In the genomic region with DNA sequence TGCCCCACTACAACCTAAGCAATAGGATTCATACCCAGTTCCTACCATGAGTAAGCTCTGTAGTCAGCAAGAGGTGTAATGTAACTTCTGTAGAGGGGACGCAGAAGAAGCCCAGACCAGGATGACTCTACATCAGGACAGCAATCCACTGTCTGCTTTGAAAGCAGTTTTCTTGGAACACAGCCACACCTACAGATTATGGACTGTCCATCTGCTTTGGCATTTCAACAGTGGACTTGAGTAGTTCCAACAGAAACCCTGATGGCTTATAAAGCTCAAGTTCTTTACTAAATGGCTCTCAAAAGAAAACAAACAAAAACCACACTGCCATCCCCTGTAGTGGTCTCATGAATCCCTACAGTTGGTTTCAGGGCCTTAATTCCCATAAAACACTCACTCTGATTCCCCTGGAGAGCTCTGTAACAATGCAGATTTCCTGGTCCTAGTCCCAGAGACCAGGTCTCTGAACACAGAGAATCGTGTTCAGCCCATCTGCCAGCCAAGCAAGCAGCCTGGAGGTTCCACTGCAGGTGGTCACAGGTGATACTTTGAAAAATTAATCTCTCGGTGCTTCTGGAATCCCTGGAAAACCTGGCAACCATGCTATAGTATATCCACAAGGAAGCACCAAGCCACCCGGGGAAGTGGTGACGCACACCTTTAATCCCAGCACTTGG, we compare ENCODE assay signal across 29 mouse cellular contexts. TPM values are rescaled to one million over a fixed set of nuclear protein-coding genes. Genes with fewer than 3 reads are reported as not detected.
DNase-seq lines count a peak whose midpoint lies in the region; ATAC-seq and TF ChIP-seq lines count a peak whose summit lies in the region.
"Had no signal": no experiment of that assay in that cellular context is flagged by ENCODE, and none has a peak within 500 bp of the region (broad histone marks: within the 10 kb centered on the region; RNA-seq: fewer than 3 reads in every experiment).

No protein-coding gene starts in this region.

- H3K27me3 ChIP-seq in midbrain, postnatal 0 days (ENCODE audit: insufficient read depth, low read length) = no peaks in the 10 kb centered on the region
- H3K27me3 ChIP-seq in midbrain, embryonic 10.5 days (ENCODE audit: low read depth, poor library complexity, severe bottlenecking) = no peaks in the 10 kb centered on the region
- H3K27me3 ChIP-seq: embryonic facial prominence, embryonic 15.5 days; forebrain, embryonic 13.5 days; heart, embryonic 13.5 days; hindbrain, embryonic 15.5 days; limb, embryonic 12.5 days; liver, embryonic 15.5 days; midbrain, embryonic 15.5 days; neural tube, embryonic 12.5 days; stomach, embryonic 15.5 days had no signal

- no peak overlapping the region for H3K27ac ChIP-seq in midbrain, postnatal 0 days (ENCODE audit: low read depth, low read length)
- H3K27ac ChIP-seq in midbrain, embryonic 10.5 days (replicated peaks) = no peak overlapping the region
- no peak overlapping the region for H3K27ac ChIP-seq in gastrocnemius, adult 2 months
- H3K27ac ChIP-seq: embryonic facial prominence, embryonic 10.5 days; embryonic facial prominence, embryonic 15.5 days; forebrain, embryonic 13.5 days; heart, embryonic 13.5 days; hindbrain, embryonic 10.5 days; hindbrain, embryonic 15.5 days; limb, embryonic 12.5 days; liver, embryonic 15.5 days; midbrain, embryonic 15.5 days; neural tube, embryonic 12.5 days; stomach, embryonic 15.5 days had no signal

- TF ChIP-seq CTCF in midbrain, postnatal 0 days (IDR thresholded peaks at IDR 0.05) = no peak
- no peak for TF ChIP-seq CTCF in gastrocnemius, adult 2 months (IDR thresholded peaks at IDR 0.05)

- H3K4me1 ChIP-seq in midbrain, postnatal 0 days (ENCODE audit: insufficient read depth, low read length) = no peaks in the 10 kb centered on the region
- no peaks in the 10 kb centered on the region for H3K4me1 ChIP-seq in midbrain, embryonic 10.5 days
- H3K4me1 ChIP-seq: embryonic facial prominence, embryonic 10.5 days; embryonic facial prominence, embryonic 15.5 days; forebrain, embryonic 13.5 days; hindbrain, embryonic 10.5 days; limb, embryonic 12.5 days; liver, embryonic 15.5 days; neural tube, embryonic 12.5 days; stomach, embryonic 15.5 days had no signal

- H3K9ac ChIP-seq in midbrain, postnatal 0 days (replicated peaks; ENCODE audit: low read length, poor library complexity, severe bottlenecking) = no peak overlapping the region
- H3K9ac ChIP-seq: embryonic facial prominence, embryonic 15.5 days; forebrain, embryonic 13.5 days; heart, embryonic 13.5 days; hindbrain, embryonic 15.5 days; limb, embryonic 12.5 days; liver, embryonic 15.5 days; lung, embryonic 14.5 days; midbrain, embryonic 15.5 days; neural tube, embryonic 12.5 days; stomach, embryonic 15.5 days had no signal

- no peak overlapping the region for H3K4me2 ChIP-seq in midbrain, postnatal 0 days (ENCODE audit: low read depth, low read length, poor library complexity, severe bottlenecking)
- H3K4me2 ChIP-seq: embryonic facial prominence, embryonic 15.5 days; forebrain, embryonic 13.5 days; heart, embryonic 13.5 days; hindbrain, embryonic 15.5 days; limb, embryonic 12.5 days; liver, embryonic 15.5 days; lung, embryonic 14.5 days; midbrain, embryonic 15.5 days; neural tube, embryonic 12.5 days; stomach, embryonic 15.5 days had no signal

- intact Hi-C loops in gastrocnemius, adult 2 months (cut with DNase I) = no loop called here

- H3K4me3 ChIP-seq in midbrain, postnatal 0 days (ENCODE audit: low read depth, low read length) = no peak overlapping the region
- H3K4me3 ChIP-seq in midbrain, embryonic 10.5 days = no peak overlapping the region
- no peak overlapping the region for H3K4me3 ChIP-seq in gastrocnemius, adult 2 months
- H3K4me3 ChIP-seq: embryonic facial prominence, embryonic 10.5 days; embryonic facial prominence, embryonic 15.5 days; forebrain, embryonic 13.5 days; heart, embryonic 13.5 days; hindbrain, embryonic 10.5 days; hindbrain, embryonic 15.5 days; limb, embryonic 12.5 days; liver, embryonic 15.5 days; midbrain, embryonic 15.5 days; myocyte; neural tube, embryonic 12.5 days; stomach, embryonic 15.5 days had no signal

- peak; percentile 16 for DNase-seq in midbrain, postnatal 0 days (ENCODE audit: low spot score)
- DNase-seq in midbrain, embryonic 10.5 days (ENCODE audit: low spot score) = no peak
- DNase-seq in cerebellum, adult 18-20 months = peak; percentile 59 to 74
- DNase-seq in cerebellum, postnatal 10 days = peak; percentile 61 to 70
- DNase-seq in left cerebral cortex, adult 18-20 months (ENCODE audit: low spot score in 2 of 2) = no peak
- no peak for DNase-seq in thymus, postnatal 0 days (ENCODE audit: low spot score)
- no peak for DNase-seq in gastrocnemius, adult 2 months
- DNase-seq: adrenal gland, postnatal 14 days; heart, postnatal 10 days; kidney, adult 11 months; kidney, postnatal 14 days; layer of hippocampus, adult 9-11 months; lung, embryonic 14.5 days; lung, postnatal 14 days; thymus, postnatal 36 days had no signal

- no peaks in the 10 kb centered on the region for H3K9me3 ChIP-seq in midbrain, postnatal 0 days (ENCODE audit: low read length)
- no peaks in the 10 kb centered on the region for H3K9me3 ChIP-seq in midbrain, embryonic 10.5 days (replicated peaks)
- H3K9me3 ChIP-seq: embryonic facial prominence, embryonic 10.5 days; embryonic facial prominence, embryonic 15.5 days; forebrain, embryonic 13.5 days; heart, embryonic 13.5 days; hindbrain, embryonic 10.5 days; hindbrain, embryonic 15.5 days; limb, embryonic 12.5 days; liver, embryonic 15.5 days; midbrain, embryonic 15.5 days; neural tube, embryonic 12.5 days; stomach, embryonic 15.5 days had no signal

- no peak for ATAC-seq in midbrain, postnatal 0 days (ENCODE audit: low FRiP score)
- ATAC-seq: CD4-positive, CD25-positive, alpha-beta regulatory T cell, adult 4 months; forebrain, embryonic 13.5 days; inflammation-experienced regulatory T-cells, adult 6 months; midbrain, embryonic 15.5 days had no signal

- whole genome bisulfite sequencing in midbrain, postnatal 0 days = 82% methylated on average over 5 of the region's 5 CpGs
- 85% methylated on average over 5 of the region's 5 CpGs for WGBS in midbrain, embryonic 10.5 days

- no peaks in the 10 kb centered on the region for H3K36me3 ChIP-seq in midbrain, postnatal 0 days (ENCODE audit: insufficient read depth, low read length)
- no peaks in the 10 kb centered on the region for H3K36me3 ChIP-seq in midbrain, embryonic 10.5 days
- H3K36me3 ChIP-seq: embryonic facial prominence, embryonic 10.5 days; embryonic facial prominence, embryonic 15.5 days; heart, embryonic 13.5 days; hindbrain, embryonic 10.5 days; hindbrain, embryonic 15.5 days; limb, embryonic 12.5 days; liver, embryonic 15.5 days; midbrain, embryonic 15.5 days; neural tube, embryonic 12.5 days; stomach, embryonic 15.5 days had no signal

RNA-seq across cellular contexts. Expression of gene Garnl3, which starts 42.0 kb away (rescaled TPM):
- total RNA-seq in midbrain, postnatal 0 days (2014; rRNA removed) = 134 and 176 TPM in 2 replicates
- 77.1 and 77.7 TPM in 2 replicates for polyA plus RNA-seq in midbrain, postnatal 0 days (2015; fragmentation: Nextera tagmentation; extraction: Ambion mirVana)
- 10.3 and 11.1 TPM in 2 replicates for polyA plus RNA-seq in midbrain, embryonic 10.5 days (2016; fragmentation: Nextera tagmentation; extraction: Ambion mirVana)
- total RNA-seq in left cerebral cortex, adult 18-20 months (2021) = 100 to 1,000 TPM; 111 to 112 TPM
- 0.81 and 1.0 TPM in 2 replicates for polyA plus RNA-seq in thymus, postnatal 0 days (2015; fragmentation: Nextera tagmentation; extraction: Ambion mirVana)
- under 1 TPM; 0.31 to 0.89 TPM for total RNA-seq in gastrocnemius, adult 2 months (2021)

Comparison
In these comparisons a context has a peak if more than half of its experiments do, and no peak if none do; other contexts are left out.
1. DNase-seq: peak in midbrain, postnatal 0 days (single experiment), cerebellum, adult 18-20 months (2 of 2) and cerebellum, postnatal 10 days (2 of 2); none in midbrain, embryonic 10.5 days (single experiment), left cerebral cortex, adult 18-20 months (0 of 2), thymus, postnatal 0 days (single experiment) and gastrocnemius, adult 2 months (single experiment).
2. RNA of gene Garnl3, which starts 42.0 kb away (total RNA-seq): 134 to 176 TPM in midbrain, postnatal 0 days and 111 to 112 TPM in left cerebral cortex, adult 18-20 months; 0.31 to 0.89 TPM in gastrocnemius, adult 2 months; every median in the first group is over 10 times any median in the second.